Mouse (Mus musculus): ENCODE measurements around the gene Rgl1. TPM values are rescaled to one million over a fixed set of nuclear protein-coding genes. Genes with fewer than 3 reads are reported as not detected.
"Not testable (repeated sequence)": the region's sequence is repeated elsewhere in the genome, so short reads cannot be mapped to it uniquely, and the experiment has no call there.

The Rgl1 gene
- polyA plus RNA-seq, 1 experiment from 2014 or later: 38.7 TPM

DNA sequence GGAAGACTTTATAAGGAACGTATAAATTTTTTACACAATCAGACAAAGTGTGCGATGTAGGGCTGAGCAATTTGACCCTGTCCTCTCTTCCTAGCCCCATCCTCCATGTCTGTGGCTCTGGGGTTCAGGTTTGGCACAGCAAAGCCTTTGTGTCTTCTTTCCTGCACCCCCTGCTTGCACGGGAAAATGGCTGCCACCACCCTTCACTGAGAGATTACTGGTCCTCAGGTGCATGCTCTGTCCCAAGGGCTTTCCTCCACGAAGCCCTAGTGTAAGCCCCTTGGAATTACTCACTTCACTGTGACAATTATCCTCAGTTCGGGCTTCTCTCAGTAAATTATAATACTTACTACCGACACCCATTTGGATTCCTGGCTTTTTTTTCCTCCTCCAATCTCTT, 109.5 kb downstream of the Rgl1 start:
- H3K4me3 ChIP-seq: no peak overlapping the region
- 88% methylated on average over 6 of the region's 6 CpGs for WGBS

DNA sequence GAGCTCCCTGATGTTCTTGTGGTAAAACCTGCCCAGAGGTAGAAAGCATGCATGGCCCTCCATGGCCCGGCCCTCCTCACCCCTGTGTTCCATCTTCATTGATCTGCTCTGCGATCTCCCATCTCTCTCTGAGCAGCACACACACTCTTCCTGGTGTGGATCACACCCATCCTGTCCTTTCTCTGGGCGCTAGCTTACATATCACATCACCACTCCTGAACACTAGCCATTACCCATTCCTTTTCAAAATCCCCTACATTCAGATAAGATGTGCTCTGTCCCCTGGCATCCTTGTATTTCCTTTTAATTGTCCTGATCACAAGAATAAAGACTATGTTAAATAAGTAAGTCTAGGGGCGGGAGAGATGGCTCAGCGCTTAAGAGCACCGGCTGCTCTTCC, 111.3 kb downstream of the Rgl1 start:
- no peak overlapping the region for H3K27ac ChIP-seq
- H3K9me3 ChIP-seq (replicated peaks): no peaks in the 10 kb centered on the region
- no peaks in the 10 kb centered on the region for H3K27me3 ChIP-seq (ENCODE audit: low read depth, poor library complexity, severe bottlenecking)
- H3K4me1 ChIP-seq: no peaks in the 10 kb centered on the region
- no peak overlapping the region for H3K4me3 ChIP-seq
- DNase-seq (ENCODE audit: low spot score): no peak
- H3K36me3 ChIP-seq: no peaks in the 10 kb centered on the region
- WGBS: 93% methylated on average over 6 of the region's 6 CpGs

More for the DNA sequence above, 109.5 kb downstream of the Rgl1 start:
- H3K36me3 ChIP-seq: no peaks in the 10 kb centered on the region
- H3K27me3 ChIP-seq (ENCODE audit: low read depth, poor library complexity, severe bottlenecking): no peaks in the 10 kb centered on the region
- no peaks in the 10 kb centered on the region for H3K9me3 ChIP-seq (replicated peaks)
- H3K4me1 ChIP-seq: no peaks in the 10 kb centered on the region
- H3K27ac ChIP-seq: no peak overlapping the region
- no peak for DNase-seq (ENCODE audit: low spot score)

DNA sequence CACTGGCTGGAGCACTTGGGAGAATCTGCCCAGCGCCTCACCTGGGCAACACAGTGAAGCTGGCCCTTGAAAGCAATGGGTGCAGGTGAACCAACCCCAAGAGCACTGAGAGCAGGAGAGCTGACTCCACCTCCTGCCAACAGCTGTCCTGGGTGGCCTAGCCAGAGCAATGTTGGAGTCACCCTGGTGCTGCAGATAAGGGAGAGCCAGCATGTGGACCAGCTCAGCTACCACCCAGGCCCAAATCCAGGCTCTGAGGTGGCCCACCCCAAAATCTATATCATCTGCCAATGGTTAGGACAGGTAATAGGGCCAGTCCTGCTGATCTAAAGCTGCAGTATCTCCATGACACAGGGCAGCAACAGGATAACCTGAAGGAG, 114.7 kb downstream of the Rgl1 start:
- DNase-seq (ENCODE audit: low spot score): no peak
- H3K27ac ChIP-seq: no peak overlapping the region
- WGBS: 72% methylated on average over 1 of the region's 1 CpGs

DNA sequence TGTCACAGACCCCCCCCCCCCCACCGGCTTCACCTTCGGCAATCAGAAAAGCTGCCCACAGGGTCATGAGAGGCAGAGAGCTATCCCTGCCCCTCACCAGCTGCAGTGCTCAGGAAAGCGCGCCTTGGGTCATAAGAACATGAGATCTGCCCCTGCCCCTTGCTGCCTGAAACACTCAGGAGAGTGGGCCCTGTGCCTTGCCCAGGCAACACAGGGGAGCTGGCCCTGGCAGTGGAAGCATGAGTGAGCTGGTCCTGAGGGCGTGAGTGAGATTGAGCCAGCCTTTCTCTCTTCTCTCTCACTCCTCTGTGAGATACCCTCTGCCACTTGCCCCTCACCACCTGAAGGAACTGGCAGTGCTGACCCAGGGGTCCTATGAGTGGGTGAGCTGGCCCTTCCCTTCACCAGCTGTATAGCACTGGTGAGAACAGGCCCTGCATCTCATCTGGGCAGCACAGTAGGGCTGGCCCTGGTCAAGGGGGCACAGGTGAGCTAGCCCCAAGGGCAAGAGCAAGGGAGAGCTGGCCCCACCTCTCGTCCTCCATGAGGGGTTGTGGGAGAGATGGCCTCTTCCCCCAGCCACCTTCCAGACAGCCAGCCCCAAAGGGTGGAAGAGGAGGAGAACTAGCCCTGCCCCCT, 115.2 kb downstream of the Rgl1 start:
- Histone ChIP-seq H3K4me3 (no peak overlapping the region), H3K27ac (peak overlapping the region; percentile 1; the same call in 1 of the 2 replicates), H3K27me3 (ENCODE audit: low read depth, poor library complexity, severe bottlenecking) (no peaks in the 10 kb centered on the region), H3K36me3 (no peaks in the 10 kb centered on the region), H3K9me3 (replicated peaks) (no peaks in the 10 kb centered on the region), H3K4me1 (no peaks in the 10 kb centered on the region)
- 87% methylated on average over 6 of the region's 6 CpGs for WGBS
- no peak for DNase-seq (ENCODE audit: low spot score)

More for the DNA sequence above, 114.7 kb downstream of the Rgl1 start:
- Histone ChIP-seq H3K9me3 (replicated peaks) (no peaks in the 10 kb centered on the region), H3K27me3 (ENCODE audit: low read depth, poor library complexity, severe bottlenecking) (no peaks in the 10 kb centered on the region), H3K4me3 (no peak overlapping the region), H3K36me3 (no peaks in the 10 kb centered on the region), H3K4me1 (no peaks in the 10 kb centered on the region)

DNA sequence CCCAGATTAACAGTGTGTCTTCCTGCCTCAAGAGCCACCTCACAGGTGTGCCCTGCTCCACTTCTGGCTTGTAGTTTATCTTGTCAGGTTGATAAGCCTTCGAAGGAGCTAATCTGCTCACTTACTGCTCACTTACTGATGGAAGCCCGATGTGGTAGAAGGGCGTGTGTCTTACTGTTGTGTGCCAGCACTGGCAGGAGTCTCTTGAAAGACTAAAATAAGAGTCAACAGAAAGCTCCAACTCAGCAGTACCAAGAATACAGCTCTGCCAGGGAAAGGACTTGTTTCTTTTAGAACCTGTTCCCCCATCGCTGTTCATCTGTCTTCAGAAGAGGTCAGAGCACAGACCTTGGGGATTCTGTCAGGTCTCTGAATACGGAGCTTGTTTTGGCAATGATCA, 118.1 kb downstream of the Rgl1 start:
- 89% methylated on average over 5 of the region's 5 CpGs for WGBS
- Histone ChIP-seq H3K4me1 (no peaks in the 10 kb centered on the region), H3K27ac (no peak overlapping the region), H3K27me3 (ENCODE audit: low read depth, poor library complexity, severe bottlenecking) (no peaks in the 10 kb centered on the region), H3K4me3 (no peak overlapping the region), H3K9me3 (replicated peaks) (no peaks in the 10 kb centered on the region), H3K36me3 (no peaks in the 10 kb centered on the region)
- DNase-seq (ENCODE audit: low spot score): no peak

DNA sequence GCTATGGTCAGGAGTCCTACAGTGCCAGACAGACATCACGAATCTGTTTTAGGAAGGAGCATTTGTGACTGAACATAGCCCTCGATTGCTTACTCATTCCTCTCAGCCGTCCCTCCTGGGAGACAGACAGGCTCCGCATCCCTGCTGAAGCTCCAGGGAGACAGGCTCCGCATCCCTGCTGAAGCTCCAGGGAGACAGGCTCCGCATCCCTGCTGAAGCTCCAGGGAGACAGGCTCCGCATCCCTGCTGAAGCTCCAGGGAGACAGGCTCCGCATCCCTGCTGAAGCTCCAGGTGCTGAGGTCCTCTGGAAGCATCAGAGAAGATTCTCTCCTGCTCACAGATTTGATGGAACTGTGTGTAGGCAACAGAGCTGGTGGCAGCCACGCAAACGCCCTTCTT, 123.9 kb downstream of the Rgl1 start:
- not testable (repeated sequence) for H3K27ac ChIP-seq; H3K4me3 ChIP-seq; H3K27me3 ChIP-seq (ENCODE audit: low read depth, poor library complexity, severe bottlenecking); H3K9me3 ChIP-seq (replicated peaks); DNase-seq (ENCODE audit: low spot score); H3K36me3 ChIP-seq
- WGBS: 78% methylated on average over 10 of the region's 10 CpGs
- H3K4me1 ChIP-seq: peaks cover 24% of the 10 kb centered on the region

DNA sequence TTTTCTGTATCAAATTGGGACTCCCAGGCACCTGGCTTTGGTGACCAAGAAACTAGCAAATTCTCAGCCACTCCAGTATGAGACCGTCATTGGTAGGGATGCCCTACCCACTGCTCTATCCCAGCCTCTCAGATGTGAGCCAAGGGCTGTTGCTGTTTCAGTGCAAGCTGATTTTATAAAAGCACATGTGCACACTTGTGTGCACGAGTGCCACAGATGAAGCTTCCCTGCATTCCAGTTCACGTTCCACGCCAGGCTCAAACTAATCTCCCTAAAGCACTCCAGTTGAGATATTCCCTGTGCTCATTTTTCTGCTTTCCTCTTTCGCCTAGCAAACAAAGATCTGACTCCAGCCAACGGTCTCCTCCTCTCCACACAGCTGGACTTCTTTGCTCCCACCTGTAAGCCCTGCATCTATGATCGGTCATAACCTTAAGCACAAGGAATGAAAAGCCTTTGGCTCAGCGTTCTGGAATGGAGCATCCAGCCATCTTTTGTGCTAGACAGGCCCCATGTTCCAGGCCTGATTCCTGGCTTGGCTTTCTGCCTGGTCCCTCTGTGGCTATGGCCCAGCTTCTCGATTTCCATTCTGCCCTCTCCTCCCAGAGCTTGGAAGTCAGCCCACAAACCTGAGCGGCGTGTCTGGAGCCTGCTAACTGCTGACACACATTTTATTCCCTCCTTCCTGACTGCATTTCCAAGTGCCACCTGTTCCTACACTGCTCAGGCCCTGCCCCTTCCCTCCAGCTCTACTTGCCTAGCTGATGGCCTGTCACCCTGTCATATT, 125.8 kb downstream of the Rgl1 start:
- no peaks in the 10 kb centered on the region for H3K27me3 ChIP-seq (ENCODE audit: low read depth, poor library complexity, severe bottlenecking)
- no peaks in the 10 kb centered on the region for H3K36me3 ChIP-seq
- H3K4me3 ChIP-seq: no peak overlapping the region
- peak overlapping the region; percentile 50; the same call in 1 of the 2 replicates for H3K27ac ChIP-seq
- no peaks in the 10 kb centered on the region for H3K9me3 ChIP-seq (replicated peaks)
- H3K4me1 ChIP-seq: peaks cover 24% of the 10 kb centered on the region
- no peak for DNase-seq (ENCODE audit: low spot score)
- WGBS: 84% methylated on average over 11 of the region's 11 CpGs

DNA sequence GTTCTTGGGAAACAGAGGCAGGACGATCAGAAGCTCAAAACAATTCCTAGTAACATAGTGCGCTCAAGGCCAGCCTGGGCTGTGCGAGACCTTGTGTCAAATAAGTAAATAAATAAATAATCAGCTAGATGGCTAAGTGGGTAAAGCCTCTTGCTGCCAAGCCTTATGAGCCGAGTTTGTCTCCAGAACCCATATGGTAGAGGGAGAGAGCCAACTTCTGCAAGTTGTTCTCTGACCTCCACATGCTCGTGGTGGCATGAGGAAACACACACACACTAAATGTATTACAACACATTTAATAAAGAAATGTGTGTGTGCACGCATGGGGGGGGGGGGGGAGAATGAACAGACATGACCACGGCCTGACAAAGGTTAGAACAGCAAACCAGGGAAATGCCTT, 126.8 kb downstream of the Rgl1 start:
- Histone ChIP-seq H3K4me1 (peaks cover 24% of the 10 kb centered on the region), H3K36me3 (no peaks in the 10 kb centered on the region), H3K4me3 (no peak overlapping the region), H3K27me3 (ENCODE audit: low read depth, poor library complexity, severe bottlenecking) (no peaks in the 10 kb centered on the region), H3K27ac (no peak overlapping the region), H3K9me3 (replicated peaks) (no peaks in the 10 kb centered on the region)
- no peak for DNase-seq (ENCODE audit: low spot score)
- 93% methylated on average over 7 of the region's 7 CpGs for WGBS

DNA sequence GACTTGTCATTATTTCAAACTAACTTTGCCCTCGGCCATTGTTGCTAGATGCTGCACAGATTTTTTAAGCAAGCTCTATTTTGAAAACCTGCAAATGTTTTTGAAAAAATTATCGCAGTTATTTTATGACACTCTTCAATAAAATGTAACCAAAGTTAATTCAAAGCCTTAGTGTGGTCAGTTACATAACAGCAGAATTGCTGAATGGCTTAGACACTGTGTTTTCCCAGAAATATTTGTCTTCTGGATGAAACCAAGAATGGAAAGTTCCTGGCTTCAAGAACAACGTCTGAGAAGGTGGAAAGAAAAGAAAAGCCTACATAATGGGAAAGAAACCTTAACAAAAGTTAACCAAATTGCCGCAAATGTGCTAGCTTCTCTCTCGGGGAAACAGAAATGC, 131.5 kb downstream of the Rgl1 start:
- no peaks in the 10 kb centered on the region for H3K27me3 ChIP-seq (ENCODE audit: low read depth, poor library complexity, severe bottlenecking)
- no peaks in the 10 kb centered on the region for H3K4me1 ChIP-seq
- no peak for DNase-seq (ENCODE audit: low spot score)
- no peak overlapping the region for H3K4me3 ChIP-seq
- WGBS: 84% methylated on average over 5 of the region's 5 CpGs
- no peak overlapping the region for H3K27ac ChIP-seq
- H3K9me3 ChIP-seq (replicated peaks): no peaks in the 10 kb centered on the region
- H3K36me3 ChIP-seq: no peaks in the 10 kb centered on the region

DNA sequence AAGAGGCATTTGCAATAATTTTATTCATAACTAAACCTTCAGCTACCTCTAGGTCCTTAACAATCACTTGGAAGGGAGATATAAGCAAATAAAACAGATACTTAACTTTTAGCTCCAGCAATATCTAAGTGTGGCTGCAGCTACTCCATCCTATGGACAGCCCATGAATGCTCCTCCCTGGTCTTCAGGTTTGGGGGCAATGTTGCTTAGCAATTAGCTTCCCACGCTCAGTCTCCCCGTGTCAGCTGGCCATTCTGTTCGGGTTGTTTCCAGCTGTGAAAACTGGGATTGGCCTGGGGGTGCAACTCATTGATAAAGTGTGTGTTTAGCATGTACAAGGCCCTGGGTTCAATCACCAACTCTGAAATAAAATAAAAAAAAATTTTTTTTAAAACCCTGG, 136.4 kb downstream of the Rgl1 start:
- 72% methylated on average over 3 of the region's 3 CpGs for WGBS

DNA sequence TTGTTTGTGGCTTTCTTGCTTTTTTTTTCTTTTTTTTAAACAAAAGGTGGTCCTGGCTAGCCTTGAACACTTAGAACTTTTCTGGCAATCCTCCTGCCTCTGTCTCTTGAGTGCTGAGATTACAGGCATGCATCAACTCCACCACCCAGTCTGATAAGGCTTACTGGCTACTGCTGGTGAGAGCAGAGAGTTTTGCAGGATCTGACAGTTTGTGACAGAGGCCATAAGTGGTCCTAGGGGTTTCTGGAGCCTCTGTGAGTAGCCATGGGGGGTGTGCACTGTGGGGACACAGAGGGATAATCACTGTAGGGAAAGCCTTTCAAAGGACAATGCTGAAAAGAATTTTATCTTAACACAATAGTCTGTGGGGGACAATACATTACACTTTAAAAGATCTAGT, 140.5 kb downstream of the Rgl1 start:
- Histone ChIP-seq H3K4me1 (peaks cover 39% of the 10 kb centered on the region), H3K36me3 (peaks cover 14% of the 10 kb centered on the region), H3K27ac (peak overlapping the region; percentile 95), H3K4me3 (peak overlapping the region; percentile 76), H3K9me3 (replicated peaks) (no peaks in the 10 kb centered on the region), H3K27me3 (ENCODE audit: low read depth, poor library complexity, severe bottlenecking) (no peaks in the 10 kb centered on the region)
- no peak for DNase-seq (ENCODE audit: low spot score)

More for the DNA sequence above, 136.4 kb downstream of the Rgl1 start:
- Histone ChIP-seq H3K27ac (no peak overlapping the region), H3K36me3 (no peaks in the 10 kb centered on the region), H3K27me3 (ENCODE audit: low read depth, poor library complexity, severe bottlenecking) (no peaks in the 10 kb centered on the region), H3K4me1 (peaks cover 11% of the 10 kb centered on the region), H3K9me3 (replicated peaks) (no peaks in the 10 kb centered on the region), H3K4me3 (no peak overlapping the region)
- no peak for DNase-seq (ENCODE audit: low spot score)

DNA sequence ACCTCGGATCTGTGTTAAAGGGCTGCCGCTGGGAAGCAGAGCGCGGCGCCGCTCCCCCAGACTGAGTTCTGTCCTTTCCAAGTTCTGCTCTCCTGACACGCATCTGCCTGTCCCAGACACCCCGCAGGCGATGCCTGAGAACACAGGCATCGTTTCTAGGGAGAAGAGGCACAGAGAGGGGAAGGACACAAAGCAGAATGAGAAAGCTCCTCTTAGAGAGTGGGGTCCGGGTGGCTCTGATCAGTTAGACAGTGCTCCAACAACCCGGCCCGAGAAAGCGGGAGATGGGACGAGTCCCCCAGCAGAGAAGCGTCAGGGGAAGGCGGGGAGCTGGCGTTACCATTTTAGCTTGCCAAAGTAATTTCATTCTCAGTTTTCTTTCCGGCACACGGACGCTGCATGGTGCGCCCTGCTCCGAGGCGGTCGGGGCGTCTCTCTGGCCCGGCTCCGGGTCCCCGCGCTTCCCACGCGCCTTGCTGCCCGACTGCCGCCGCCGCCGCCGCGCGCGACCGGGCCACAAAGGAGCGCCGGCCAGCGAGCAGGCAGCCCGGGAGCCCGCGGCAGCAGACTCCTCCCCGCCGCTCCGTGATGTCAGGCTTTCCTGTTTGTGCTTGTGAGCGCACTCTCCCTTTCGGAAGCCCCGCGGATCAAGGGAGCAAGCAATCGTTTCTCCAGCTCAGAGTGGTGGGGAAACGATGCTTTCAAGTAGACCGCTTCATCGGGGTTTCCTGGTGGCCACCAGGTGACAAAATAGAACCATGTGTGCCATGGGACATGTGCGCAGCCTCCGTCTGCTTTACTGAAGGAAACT, 141.3 kb downstream of the Rgl1 start:
- DNase-seq (ENCODE audit: low spot score): peak; percentile 85
- peak overlapping the region; percentile 95 for H3K27ac ChIP-seq
- WGBS: under 1% methylated on average over 61 of the region's 61 CpGs
- no peaks in the 10 kb centered on the region for H3K27me3 ChIP-seq (ENCODE audit: low read depth, poor library complexity, severe bottlenecking)
- peaks cover 39% of the 10 kb centered on the region for H3K4me1 ChIP-seq
- H3K4me3 ChIP-seq: peak overlapping the region; percentile 76
- peaks cover 22% of the 10 kb centered on the region for H3K36me3 ChIP-seq
- no peaks in the 10 kb centered on the region for H3K9me3 ChIP-seq (replicated peaks)
